Mouse (Mus musculus) neural tube, embryonic 12.5 days (tissue): ENCODE data around the gene Plet1. TPM values are rescaled to one million over a fixed set of nuclear protein-coding genes. Genes with fewer than 3 reads are reported as not detected.

Experiments
- ATAC-seq: fragments of 200-750 bp; cut with Nextera tagmentation; 2 replicates; pipeline ENCODE4 v1.8.0; 2017; ENCODE audit warnings: low read depth, mild to moderate bottlenecking, moderate TSS enrichment, moderate library complexity; ENCODE audit not compliant: low FRiP score
- H3K27ac ChIP-seq: fragments of 300-500 bp; sonication (generic); 2 replicates; pipeline ENCODE4 v1.5.1; 2016
- H3K27me3 ChIP-seq: fragments of 300-500 bp; sonication (generic); replicated peaks from 2 replicates; pipeline ENCODE4 v1.6.1; 2016; ENCODE audit warnings: mild to moderate bottlenecking
- H3K36me3 ChIP-seq: fragments of 300-500 bp; sonication (generic); 2 replicates; pipeline ENCODE4 v1.6.1; 2016; ENCODE audit warnings: mild to moderate bottlenecking
- H3K4me1 ChIP-seq: fragments of 300-500 bp; sonication (generic); 2 replicates; pipeline ENCODE4 v1.6.1; 2016
- H3K4me2 ChIP-seq: fragments of 300-500 bp; sonication (generic); replicated peaks from 2 replicates; pipeline ENCODE4 v1.6.1; 2016; ENCODE audit warnings: mild to moderate bottlenecking
- H3K4me3 ChIP-seq: fragments of 300-500 bp; sonication (generic); 2 replicates; pipeline ENCODE4 v1.5.1; 2016
- H3K9ac ChIP-seq: fragments of 300-500 bp; sonication (generic); 2 replicates; pipeline ENCODE4 v1.6.1; 2016; ENCODE audit warnings: mild to moderate bottlenecking
- H3K9me3 ChIP-seq: fragments of 300-500 bp; sonication (generic); 2 replicates; pipeline ENCODE4 v1.6.1; 2016; ENCODE audit warnings: mild to moderate bottlenecking
- WGBS: fragments of 180-500 bp; shearing (Covaris S2); methylation state at CpG from one replicate; pipeline ENCODE4 v1.1.7; 2016; 5-methylcytosine and 5-hydroxymethylcytosine counted together
- polyA plus RNA-seq: library from polyadenylated mRNA; unstranded; fragments of >200 nt; fragmentation: Nextera tagmentation; extraction: Ambion mirVana; gene quantifications from 2 replicates; pipeline ENCODE4 v1.2.1, GENCODE M21; 2016

Gene Plet1
- polyA plus RNA-seq, 1 experiment from 2014 or later = 0.22 TPM

DNA sequence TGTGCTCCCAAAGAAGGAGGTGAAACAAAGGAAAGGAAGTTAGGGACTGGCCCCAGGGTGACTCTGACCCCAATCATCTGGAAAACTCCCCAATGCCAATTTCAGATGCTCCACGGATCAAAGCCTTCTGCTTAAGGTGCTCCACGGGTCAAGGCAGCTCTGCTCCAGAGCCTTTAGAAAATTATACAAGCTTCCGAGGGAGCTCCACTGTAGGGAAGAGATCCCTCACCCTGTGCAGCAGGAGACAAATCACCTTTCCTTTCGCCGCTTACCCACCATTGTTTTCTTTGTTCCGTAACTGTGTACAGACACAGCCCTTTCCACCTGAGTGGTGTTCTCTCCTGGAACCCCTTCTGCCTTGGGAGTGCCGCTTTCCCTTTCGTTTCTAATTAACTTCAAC, 18.6 kb upstream of the Plet1 start:
- WGBS = 68% methylated on average over 8 of the region's 8 CpGs
- H3K9me3 ChIP-seq = no peaks in the 10 kb centered on the region
- H3K4me3 ChIP-seq = no peak overlapping the region
- no peaks in the 10 kb centered on the region for H3K27me3 ChIP-seq
- no peaks in the 10 kb centered on the region for H3K36me3 ChIP-seq
- no peak for ATAC-seq
- H3K27ac ChIP-seq = no peak overlapping the region
- H3K9ac ChIP-seq = no peak overlapping the region
- H3K4me1 ChIP-seq = no peaks in the 10 kb centered on the region
- H3K4me2 ChIP-seq = no peak overlapping the region

DNA sequence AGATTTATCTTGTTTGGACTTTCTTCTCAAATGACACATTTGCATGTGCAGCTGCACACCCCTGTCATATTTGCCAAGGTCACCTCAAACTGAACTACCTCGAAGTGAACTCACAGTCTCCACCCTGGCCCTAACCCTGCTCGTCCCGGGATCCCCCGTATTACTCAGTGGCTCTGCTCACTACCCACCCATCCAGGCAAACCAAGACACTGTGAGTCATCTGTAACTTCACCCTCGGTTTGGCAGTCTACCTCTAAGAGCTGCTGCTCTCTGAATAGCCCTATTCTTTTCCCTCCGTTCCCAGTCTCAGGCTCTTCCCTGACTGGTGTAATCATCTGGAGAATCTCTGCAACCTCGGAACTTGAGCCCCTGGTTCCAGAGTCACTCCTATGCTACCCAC, 17.7 kb upstream of the Plet1 start:
- Histone ChIP-seq H3K36me3 (no peaks in the 10 kb centered on the region), H3K27ac (no peak overlapping the region), H3K9ac (no peak overlapping the region), H3K27me3 (no peaks in the 10 kb centered on the region), H3K9me3 (no peaks in the 10 kb centered on the region), H3K4me2 (no peak overlapping the region), H3K4me1 (no peaks in the 10 kb centered on the region), H3K4me3 (no peak overlapping the region)
- ATAC-seq = no peak
- WGBS = 70% methylated on average over 7 of the region's 7 CpGs

DNA sequence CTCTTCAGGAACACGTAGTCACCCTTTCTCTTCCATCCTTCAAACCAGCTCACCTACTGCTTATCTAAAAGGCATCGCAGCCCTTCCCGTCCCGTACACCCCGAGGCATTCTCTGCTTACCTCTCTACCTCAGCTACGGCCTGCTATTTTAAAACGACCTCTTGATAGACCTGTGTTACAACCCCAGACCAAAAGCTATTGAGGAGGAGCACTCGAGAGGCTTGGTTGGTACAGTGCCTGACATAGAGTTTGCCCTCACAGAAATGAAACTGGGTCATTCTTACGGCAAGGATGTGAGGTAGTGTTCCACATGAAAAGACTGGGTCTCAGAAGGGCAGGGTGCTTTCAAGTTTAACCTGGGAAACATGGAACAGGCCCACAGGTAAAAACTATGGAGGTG, 17.1 kb upstream of the Plet1 start:
- no peaks in the 10 kb centered on the region for H3K27me3 ChIP-seq
- H3K4me2 ChIP-seq = no peak overlapping the region
- H3K4me1 ChIP-seq = no peaks in the 10 kb centered on the region
- H3K36me3 ChIP-seq = no peaks in the 10 kb centered on the region
- WGBS = 87% methylated on average over 9 of the region's 9 CpGs
- no peak overlapping the region for H3K9ac ChIP-seq
- no peak for ATAC-seq
- no peak overlapping the region for H3K27ac ChIP-seq
- H3K4me3 ChIP-seq = no peak overlapping the region
- H3K9me3 ChIP-seq = no peaks in the 10 kb centered on the region

DNA sequence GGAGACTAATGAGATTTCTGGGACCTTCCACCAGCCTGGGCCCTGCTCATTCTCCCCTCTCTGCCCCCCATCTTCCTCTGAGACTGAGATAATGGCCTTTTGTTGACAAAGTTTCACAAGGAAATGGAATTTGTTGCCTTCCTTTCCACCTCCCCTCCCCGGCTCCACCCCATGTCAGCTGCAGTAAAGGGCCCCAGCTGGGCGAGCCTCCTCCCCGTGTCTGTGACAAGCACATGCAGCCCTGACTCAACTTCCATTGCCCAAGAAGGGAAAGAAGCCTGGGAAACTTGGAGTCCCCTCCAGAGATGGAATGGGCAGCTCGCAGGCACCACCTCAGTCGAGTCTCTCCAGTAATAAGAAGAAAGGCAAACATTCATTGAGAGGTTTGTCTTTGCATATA, 15.5 kb upstream of the Plet1 start:
- Histone ChIP-seq H3K36me3 (no peaks in the 10 kb centered on the region), H3K27me3 (no peaks in the 10 kb centered on the region), H3K4me1 (no peaks in the 10 kb centered on the region), H3K9ac (no peak overlapping the region), H3K4me3 (no peak overlapping the region), H3K27ac (no peak overlapping the region), H3K4me2 (no peak overlapping the region), H3K9me3 (no peaks in the 10 kb centered on the region)
- ATAC-seq = no peak
- WGBS = 25% methylated on average over 5 of the region's 5 CpGs

DNA sequence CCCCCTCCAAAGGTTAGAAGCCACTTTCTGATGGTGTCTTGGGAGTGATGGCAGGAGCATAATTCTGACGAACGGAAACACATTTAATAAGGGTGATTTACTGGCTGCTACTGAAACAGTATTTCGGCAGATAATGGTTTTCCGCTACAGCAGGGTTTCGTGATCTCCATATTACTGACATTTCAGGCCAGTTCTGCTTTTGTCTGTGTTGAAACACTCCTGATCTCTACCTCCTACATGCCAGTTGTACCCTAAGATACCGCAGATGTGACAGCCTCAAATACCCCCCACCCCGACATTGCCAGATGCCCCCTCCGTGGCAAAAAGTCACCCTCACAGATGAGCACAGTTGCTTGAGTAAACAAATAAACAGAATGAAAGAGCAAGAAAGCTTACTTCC, 14.8 kb upstream of the Plet1 start:
- no peaks in the 10 kb centered on the region; the same call in 1 of the 2 replicates for H3K27me3 ChIP-seq
- H3K27ac ChIP-seq = no peak overlapping the region
- no peaks in the 10 kb centered on the region for H3K4me1 ChIP-seq
- H3K36me3 ChIP-seq = no peaks in the 10 kb centered on the region
- H3K4me3 ChIP-seq = no peak overlapping the region
- H3K9ac ChIP-seq = no peak overlapping the region
- WGBS = 58% methylated on average over 8 of the region's 8 CpGs
- no peaks in the 10 kb centered on the region for H3K9me3 ChIP-seq
- no peak for ATAC-seq
- H3K4me2 ChIP-seq = no peak overlapping the region

DNA sequence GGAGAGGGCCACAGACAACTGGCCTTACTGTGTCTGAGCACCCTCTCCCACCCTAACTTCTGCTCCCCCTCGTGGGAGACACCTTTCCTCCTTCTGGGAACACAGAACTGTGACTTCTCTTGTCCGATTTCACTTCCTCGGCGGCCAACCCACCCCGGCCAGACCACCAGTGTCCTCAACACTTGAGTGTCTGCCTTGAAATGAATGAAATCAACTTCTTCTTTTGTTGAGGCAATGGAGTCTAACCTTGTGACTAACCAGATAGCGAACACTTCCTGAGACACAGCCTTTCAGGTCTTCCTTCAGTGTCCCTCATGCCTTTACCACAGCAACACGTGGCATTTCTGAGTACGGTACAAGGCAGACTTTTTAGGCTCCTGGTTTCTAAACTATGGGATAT, 11.6 kb upstream of the Plet1 start:
- WGBS = 87% methylated on average over 8 of the region's 8 CpGs
- H3K4me2 ChIP-seq = no peak overlapping the region

DNA sequence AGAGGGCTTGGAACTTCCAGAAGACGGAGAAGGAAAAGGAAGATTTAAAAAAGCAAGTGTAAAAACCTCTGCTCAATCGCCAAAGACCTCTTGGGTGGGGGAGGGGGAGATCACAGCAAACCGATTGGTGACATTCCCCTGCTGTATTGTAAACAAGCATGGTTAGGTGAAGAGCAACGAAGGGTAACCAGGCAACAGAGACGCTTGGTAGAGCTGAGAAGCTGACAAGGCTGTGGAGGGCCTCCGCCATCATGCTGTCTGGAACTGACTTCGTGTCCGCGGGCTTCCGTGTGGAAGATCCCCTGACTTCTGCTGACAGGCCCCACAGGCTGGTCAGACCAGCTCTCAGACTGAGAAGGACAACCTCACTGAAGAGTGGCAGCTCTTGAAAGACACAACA, 8.8 kb upstream of the Plet1 start:
- Histone ChIP-seq H3K4me2 (peak overlapping the region; percentile 39), H3K27ac (no peak overlapping the region), H3K9ac (no peak overlapping the region), H3K4me3 (0 out of 2 replicates have a peak overlapping the region, but pooled peaks have one; percentile 5), H3K4me1 (peaks cover 6% of the 10 kb centered on the region; the same call in 1 of the 2 replicates), H3K27me3 (no peaks in the 10 kb centered on the region; the same call in 1 of the 2 replicates), H3K9me3 (no peaks in the 10 kb centered on the region), H3K36me3 (no peaks in the 10 kb centered on the region)
- WGBS = 9% methylated on average over 10 of the region's 10 CpGs
- no peak for ATAC-seq

More for the DNA sequence above, 11.6 kb upstream of the Plet1 start:
- H3K4me3 ChIP-seq = no peak overlapping the region
- H3K4me1 ChIP-seq = peaks cover 6% of the 10 kb centered on the region; the same call in 1 of the 2 replicates
- ATAC-seq = no peak
- no peaks in the 10 kb centered on the region for H3K9me3 ChIP-seq
- no peaks in the 10 kb centered on the region; the same call in 1 of the 2 replicates for H3K27me3 ChIP-seq
- H3K27ac ChIP-seq = no peak overlapping the region
- no peak overlapping the region for H3K9ac ChIP-seq
- no peaks in the 10 kb centered on the region for H3K36me3 ChIP-seq

DNA sequence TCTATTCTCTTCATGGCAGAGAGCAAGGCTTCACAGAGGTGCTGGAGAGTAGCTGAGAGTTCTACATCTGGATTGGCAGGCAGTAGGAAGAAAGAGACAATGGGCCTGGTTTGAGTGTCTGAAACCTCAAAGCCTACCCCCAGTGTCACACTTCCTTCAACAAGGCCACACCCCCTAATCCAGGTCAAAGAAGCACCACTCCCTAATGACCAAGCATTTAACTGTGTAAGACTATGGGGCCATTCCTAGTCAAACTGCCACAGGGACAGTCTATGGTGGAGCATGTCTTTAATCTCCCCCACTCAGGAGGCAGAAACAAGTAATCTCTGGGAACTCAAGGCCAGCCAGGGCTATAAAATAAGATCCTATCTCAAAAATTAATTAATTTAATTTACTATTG, 3.5 kb upstream of the Plet1 start:
- Histone ChIP-seq H3K4me2 (no peak overlapping the region), H3K9ac (no peak overlapping the region), H3K27me3 (no peaks in the 10 kb centered on the region), H3K4me3 (no peak overlapping the region), H3K27ac (no peak overlapping the region), H3K4me1 (0 out of 2 replicates have a peak, but pooled peaks cover 1% of the 10 kb centered on the region), H3K36me3 (no peaks in the 10 kb centered on the region), H3K9me3 (no peaks in the 10 kb centered on the region)
- ATAC-seq = no peak

DNA sequence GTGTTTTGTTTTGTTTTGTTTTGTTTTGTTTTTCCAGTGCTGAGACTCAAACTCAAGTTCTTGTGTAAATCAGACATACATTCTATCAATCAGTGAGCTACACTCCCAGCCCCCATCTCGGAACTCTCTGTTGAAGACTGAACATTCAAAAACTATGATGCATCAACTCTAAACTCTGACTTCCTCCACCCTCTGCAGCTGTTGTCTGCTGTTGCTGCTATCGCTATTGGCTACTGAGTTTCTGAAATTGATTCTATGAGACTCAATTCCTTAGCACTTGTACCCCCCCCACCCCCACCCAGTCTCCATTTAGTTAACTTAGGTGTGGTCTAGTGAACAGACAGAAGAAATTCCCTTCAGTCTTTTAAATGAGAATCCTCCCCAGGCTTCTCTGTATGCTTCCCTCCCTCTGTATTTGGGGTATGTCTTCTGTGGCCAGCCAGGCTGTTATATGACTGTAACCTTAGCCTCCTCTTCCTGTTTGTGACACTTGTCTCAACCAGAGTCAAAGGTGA, 2.7 kb upstream of the Plet1 start:
- H3K9ac ChIP-seq = no peak overlapping the region
- H3K9me3 ChIP-seq = no peaks in the 10 kb centered on the region
- H3K4me1 ChIP-seq = peaks cover 9% of the 10 kb centered on the region; the same call in 1 of the 2 replicates
- H3K27me3 ChIP-seq = no peaks in the 10 kb centered on the region
- H3K27ac ChIP-seq = no peak overlapping the region
- H3K36me3 ChIP-seq = no peaks in the 10 kb centered on the region
- 88% methylated on average over 2 of the region's 2 CpGs for WGBS
- H3K4me2 ChIP-seq = no peak overlapping the region
- no peak overlapping the region for H3K4me3 ChIP-seq
- ATAC-seq = no peak

DNA sequence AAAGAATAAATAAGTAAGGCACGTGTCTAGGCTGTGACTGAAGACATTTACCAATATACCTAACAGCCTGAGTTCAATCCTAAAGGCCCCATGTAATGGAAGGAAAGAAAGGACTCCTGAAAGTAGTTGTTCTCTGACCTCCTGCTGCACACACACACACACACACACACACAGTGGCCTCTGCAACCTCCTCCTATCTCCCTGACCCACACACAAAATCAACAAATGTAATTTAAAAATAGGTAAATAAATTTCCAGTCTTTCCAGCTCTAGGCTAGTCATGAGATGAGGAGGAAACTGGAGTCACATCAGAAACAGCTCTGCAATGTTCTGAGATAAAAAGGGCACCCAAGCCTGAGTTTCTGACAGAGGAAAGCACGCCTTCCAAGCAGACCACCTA, 548 bp upstream of the Plet1 start:
- Histone ChIP-seq H3K4me2 (no peak overlapping the region), H3K36me3 (no peaks in the 10 kb centered on the region), H3K27me3 (no peaks in the 10 kb centered on the region), H3K27ac (no peak overlapping the region), H3K4me1 (peaks cover 10% of the 10 kb centered on the region; the same call in 1 of the 2 replicates), H3K4me3 (no peak overlapping the region), H3K9ac (no peak overlapping the region), H3K9me3 (no peaks in the 10 kb centered on the region)
- 78% methylated on average over 2 of the region's 2 CpGs for WGBS
- ATAC-seq = no peak

DNA sequence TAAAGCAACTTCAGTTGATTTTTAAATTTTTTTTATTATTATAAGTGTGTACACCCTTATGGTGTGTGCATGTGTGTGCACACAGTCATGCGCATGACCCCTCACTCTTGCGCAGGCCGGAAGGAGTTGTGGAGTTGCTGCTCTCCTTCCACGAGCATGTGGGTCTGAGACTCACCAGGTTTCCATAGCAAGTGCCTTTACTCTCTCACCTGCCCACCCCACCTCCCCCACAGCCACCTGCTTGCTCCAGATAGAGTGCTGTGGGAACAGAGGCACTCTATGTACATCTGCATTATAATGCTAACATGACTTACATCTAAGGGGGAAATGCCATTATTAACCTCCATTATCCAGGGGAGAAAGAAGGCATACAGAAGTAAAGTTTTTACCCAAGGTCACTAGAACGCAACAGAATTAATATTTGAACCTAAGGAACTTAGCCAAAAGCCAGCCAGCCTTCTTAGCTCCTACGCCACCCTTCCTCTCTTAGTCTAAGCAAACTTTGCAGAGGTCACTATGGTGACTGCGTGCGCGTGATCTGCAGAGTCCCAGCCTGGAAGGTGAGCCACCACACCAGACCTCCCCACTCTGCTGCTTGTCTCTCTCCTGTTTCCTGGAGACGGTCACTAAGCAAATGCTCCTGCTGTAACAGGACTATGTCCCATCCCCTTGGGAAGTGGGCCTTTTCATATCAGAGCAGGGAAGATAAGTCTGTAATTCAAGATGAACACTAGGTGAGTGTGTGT, 1.3 kb downstream of the Plet1 start:
- WGBS = 79% methylated on average over 10 of the region's 10 CpGs
- no peak overlapping the region for H3K9ac ChIP-seq

DNA sequence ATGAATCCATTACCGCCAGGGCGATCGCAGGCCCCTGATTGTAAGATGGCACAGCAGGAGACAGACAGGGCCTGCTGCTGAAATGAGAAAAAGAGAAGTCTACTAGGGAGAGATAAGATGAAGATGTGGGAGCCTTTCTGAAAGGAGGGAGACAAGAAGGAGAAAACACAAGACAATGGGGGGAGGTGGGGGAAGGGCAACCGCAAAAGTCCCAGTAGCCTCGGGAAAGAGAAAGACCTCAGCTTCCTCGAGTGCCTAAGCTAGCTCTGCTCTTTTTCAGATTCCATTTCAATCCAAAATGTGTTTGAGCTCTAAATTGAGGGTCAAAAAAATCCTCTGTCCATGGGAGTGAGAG, 1.8 kb downstream of the Plet1 start:
- no peak overlapping the region for H3K4me2 ChIP-seq
- no peak overlapping the region for H3K4me3 ChIP-seq
- ATAC-seq = no peak
- H3K9ac ChIP-seq = no peak overlapping the region
- H3K4me1 ChIP-seq = peaks cover 10% of the 10 kb centered on the region; the same call in 1 of the 2 replicates
- no peak overlapping the region for H3K27ac ChIP-seq
- no peaks in the 10 kb centered on the region for H3K27me3 ChIP-seq
- H3K9me3 ChIP-seq = no peaks in the 10 kb centered on the region
- H3K36me3 ChIP-seq = no peaks in the 10 kb centered on the region
- WGBS = 43% methylated on average over 6 of the region's 6 CpGs

More for the DNA sequence above, 1.3 kb downstream of the Plet1 start:
- peaks cover 10% of the 10 kb centered on the region; the same call in 1 of the 2 replicates for H3K4me1 ChIP-seq
- ATAC-seq = no peak
- no peak overlapping the region for H3K27ac ChIP-seq
- no peak overlapping the region for H3K4me3 ChIP-seq
- H3K27me3 ChIP-seq = no peaks in the 10 kb centered on the region
- H3K9me3 ChIP-seq = no peaks in the 10 kb centered on the region
- H3K4me2 ChIP-seq = no peak overlapping the region
- H3K36me3 ChIP-seq = no peaks in the 10 kb centered on the region

DNA sequence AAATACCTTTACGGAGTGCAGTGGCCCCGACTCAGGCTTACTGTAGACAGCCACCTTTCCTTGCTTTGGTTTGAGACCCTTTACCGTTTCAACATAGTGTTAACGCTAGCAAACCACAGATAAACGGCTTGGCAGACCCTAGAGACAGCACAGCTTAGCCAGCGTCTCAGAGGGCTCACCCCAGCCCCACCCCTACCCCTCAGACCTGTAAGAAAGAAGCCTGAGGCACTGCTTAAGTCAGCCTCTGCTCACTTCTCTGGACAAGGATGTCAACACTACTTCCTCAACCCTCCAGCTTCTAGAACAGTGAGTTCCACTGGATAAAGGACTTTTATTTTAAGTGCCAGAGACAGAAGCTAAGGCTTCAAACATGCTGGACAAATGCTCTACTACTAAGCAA, 2.2 kb downstream of the Plet1 start:
- WGBS = 31% methylated on average over 6 of the region's 6 CpGs
- peaks cover 10% of the 10 kb centered on the region; the same call in 1 of the 2 replicates for H3K4me1 ChIP-seq
- no peak overlapping the region for H3K9ac ChIP-seq
- no peak overlapping the region for H3K27ac ChIP-seq
- H3K9me3 ChIP-seq = no peaks in the 10 kb centered on the region
- H3K36me3 ChIP-seq = no peaks in the 10 kb centered on the region
- H3K4me2 ChIP-seq = no peak overlapping the region
- no peak for ATAC-seq
- H3K27me3 ChIP-seq = no peaks in the 10 kb centered on the region
- no peak overlapping the region for H3K4me3 ChIP-seq
